In genomic region chr2:145952726-145953125, GRCm38 (mm10) we compare ENCODE assay signal across 22 mouse cellular contexts. TPM values are rescaled to one million over a fixed set of nuclear protein-coding genes. Genes with fewer than 3 reads are reported as not detected.
"Had no signal": no experiment of that assay in that cellular context is flagged by ENCODE, and none has a peak within 500 bp of the region (broad histone marks: within the 10 kb centered on the region; RNA-seq: fewer than 3 reads in every experiment).

No protein-coding gene starts in this region.

- H3K9ac ChIP-seq: liver, embryonic 15.5 days; lung, embryonic 15.5 days; neural tube, embryonic 13.5 days had no signal

- H3K4me3 ChIP-seq: layer of hippocampus, adult 2 months; left cerebral cortex, adult 2 months; liver, embryonic 15.5 days; lung, embryonic 15.5 days; neural tube, embryonic 13.5 days had no signal

- H3K4me2 ChIP-seq: liver, embryonic 11.5 days; liver, embryonic 15.5 days; lung, embryonic 15.5 days; midbrain, embryonic 11.5 days; neural tube, embryonic 13.5 days had no signal

- H3K36me3 ChIP-seq: liver, embryonic 15.5 days; lung, embryonic 15.5 days; neural tube, embryonic 13.5 days had no signal

- H3K27me3 ChIP-seq: liver, embryonic 15.5 days; lung, embryonic 15.5 days had no signal

- H3K4me1 ChIP-seq: liver, embryonic 15.5 days; lung, embryonic 15.5 days had no signal

- H3K9me3 ChIP-seq: liver, embryonic 15.5 days; lung, embryonic 15.5 days; neural tube, embryonic 13.5 days had no signal

- DNase-seq: kidney, adult 11 months; kidney, adult 8-10 months; kidney, postnatal 25 days; layer of hippocampus, adult 9-11 months; lung, adult 18-20 months; lung, postnatal 10 days; lung, postnatal 4 days; midbrain, embryonic 14.5 days; retina, postnatal 1 day; thymus, adult 18-20 months; thymus, postnatal 36 days had no signal

- H3K27ac ChIP-seq: layer of hippocampus, adult 2 months; left cerebral cortex, adult 2 months; liver, embryonic 15.5 days; lung, embryonic 15.5 days; neural tube, embryonic 13.5 days had no signal

RNA-seq across cellular contexts. Expression of gene Cfap61, which starts 18.1 kb away (rescaled TPM):
- total RNA-seq: megakaryocyte-erythroid progenitor cell, adult 5-6 weeks; neutrophil, adult 5-6 weeks had no signal
- polyA plus RNA-seq: liver, embryonic 11.5 days; liver, embryonic 15.5 days; small intestine, adult 2 months; urinary bladder, adult 2 months had no signal
